Mouse (Mus musculus) liver, adult 2 months (tissue): ENCODE measurements at regions not wholly inside any gene's neighbourhood (a gene's known extent, or its start where the extent isn't known, plus 50 kb on each side); places are given as distances from the start of the nearest gene placed in this dataset.

Experiments
- DNase-seq: peaks from one replicate; pipeline ENCODE4 v3.0.0-alpha.2; 2011; ENCODE audit warnings: low read depth, low spot score; ENCODE audit errors: extremely low read depth
- H3K27ac ChIP-seq: fragments of 200-500 bp; replicated peaks from 2 replicates; pipeline ENCODE4 v1.5.1; 2012; ENCODE audit warnings: low read depth, mild to moderate bottlenecking, control low read depth, inconsistent platforms, low read length; ENCODE audit not compliant: insufficient read depth
- H3K27me3 ChIP-seq: fragments of 200-500 bp; 2 replicates; pipeline ENCODE4 v1.6.1; 2012; ENCODE audit warnings: mild to moderate bottlenecking, moderate library complexity, low read length, inconsistent platforms; ENCODE audit not compliant: control insufficient read depth, insufficient read depth
- H3K36me3 ChIP-seq: fragments of 200-500 bp; 2 replicates; pipeline ENCODE4 v1.6.1; 2012; ENCODE audit warnings: low read length, inconsistent platforms; ENCODE audit not compliant: control insufficient read depth, insufficient read depth
- H3K4me1 ChIP-seq: fragments of 200-500 bp; 2 replicates; pipeline ENCODE4 v1.6.1; 2011; ENCODE audit warnings: low read length; ENCODE audit not compliant: control insufficient read depth, insufficient read depth
- H3K4me3 ChIP-seq: fragments of 200-500 bp; 2 replicates; pipeline ENCODE4 v1.5.1; 2011; ENCODE audit warnings: low read depth, mild to moderate bottlenecking, control low read depth, low read length, moderate library complexity; ENCODE audit not compliant: insufficient read depth
- H3K79me2 ChIP-seq: fragments of 200-500 bp; 2 replicates; pipeline ENCODE4 v1.6.1; 2012; ENCODE audit warnings: inconsistent platforms, mild to moderate bottlenecking, low read length, moderate library complexity; ENCODE audit not compliant: control insufficient read depth, insufficient read depth
- H3K9ac ChIP-seq: fragments of 200-500 bp; 2 replicates; pipeline ENCODE4 v1.6.1; 2012; ENCODE audit warnings: low read depth, mild to moderate bottlenecking, control low read depth, inconsistent platforms, low read length
- CTCF ChIP-seq: fragments of 200-500 bp; IDR thresholded peaks from 2 replicates; pipeline ENCODE4 v1.5.1; 2011; ENCODE audit warnings: low read depth, low read length, control low read depth
- POLR2A ChIP-seq: fragments of 200-500 bp; IDR thresholded peaks from 2 replicates; pipeline ENCODE4 v1.6.1; 2011; ENCODE audit warnings: low read length, control low read depth; ENCODE audit not compliant: insufficient read depth; ENCODE audit errors: extremely low read depth
- WGBS: fragments of 180-500 bp; shearing (Covaris S2); methylation state at CpG from one replicate; pipeline ENCODE4 v1.1.7; 2018; 5-methylcytosine and 5-hydroxymethylcytosine counted together

DNA sequence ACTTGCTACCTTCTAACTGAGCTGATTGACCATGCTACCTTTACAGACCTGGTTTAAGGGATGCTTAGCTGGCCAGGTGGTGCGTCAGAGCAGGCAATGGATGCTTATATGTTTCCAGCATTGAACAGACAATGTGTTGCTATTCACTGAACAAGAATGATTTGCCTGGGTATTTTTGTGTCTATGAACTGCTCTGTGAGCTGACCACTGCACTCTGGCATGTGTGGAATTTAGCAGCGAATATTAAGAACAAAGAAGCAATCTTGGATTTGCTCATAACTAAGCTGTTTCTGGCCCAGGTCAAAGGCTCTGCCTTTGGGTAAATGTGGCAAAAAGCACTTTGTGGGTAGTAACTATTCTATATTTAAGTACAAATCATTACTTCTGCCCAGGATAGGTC, 58.3 kb upstream of the Ccdc39 start:
- TF ChIP-seq POLR2A: no peak
- no peak for TF ChIP-seq CTCF
- DNase-seq: no peak
- no peaks in the 10 kb centered on the region for H3K79me2 ChIP-seq
- 86% methylated on average over 2 of the region's 2 CpGs for WGBS
- H3K4me1 ChIP-seq: no peaks in the 10 kb centered on the region
- no peak overlapping the region for H3K27ac ChIP-seq
- H3K9ac ChIP-seq: no peak overlapping the region
- H3K36me3 ChIP-seq: no peaks in the 10 kb centered on the region
- no peaks in the 10 kb centered on the region for H3K27me3 ChIP-seq
- no peak overlapping the region for H3K4me3 ChIP-seq

DNA sequence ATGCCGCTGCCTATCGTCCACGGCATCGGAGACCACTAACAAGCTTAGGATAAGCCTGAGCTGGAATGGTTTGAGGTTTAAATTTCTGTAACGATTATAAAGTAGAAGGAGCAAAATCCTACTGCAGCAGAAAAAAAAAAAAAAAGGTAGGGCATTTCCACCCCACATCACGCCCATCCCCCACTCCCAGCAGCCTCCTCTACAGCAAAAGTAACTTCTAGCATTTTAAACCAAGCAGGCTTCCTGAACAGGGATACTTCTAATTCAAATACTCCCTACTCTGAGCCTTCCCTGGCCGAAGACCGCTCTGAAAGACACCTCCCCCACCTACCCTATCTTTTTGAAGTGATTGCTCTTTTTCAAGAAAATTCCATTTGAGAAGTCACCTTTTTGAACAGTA, 59.2 kb upstream of the Ccdc39 start:
- Histone ChIP-seq H3K27ac (no peak overlapping the region), H3K9ac (no peak overlapping the region), H3K4me3 (no peak overlapping the region), H3K79me2 (no peaks in the 10 kb centered on the region), H3K4me1 (no peaks in the 10 kb centered on the region), H3K27me3 (no peaks in the 10 kb centered on the region), H3K36me3 (no peaks in the 10 kb centered on the region)
- no peak for TF ChIP-seq CTCF
- TF ChIP-seq POLR2A: no peak
- DNase-seq: no peak
- WGBS: 77% methylated on average over 8 of the region's 8 CpGs

DNA sequence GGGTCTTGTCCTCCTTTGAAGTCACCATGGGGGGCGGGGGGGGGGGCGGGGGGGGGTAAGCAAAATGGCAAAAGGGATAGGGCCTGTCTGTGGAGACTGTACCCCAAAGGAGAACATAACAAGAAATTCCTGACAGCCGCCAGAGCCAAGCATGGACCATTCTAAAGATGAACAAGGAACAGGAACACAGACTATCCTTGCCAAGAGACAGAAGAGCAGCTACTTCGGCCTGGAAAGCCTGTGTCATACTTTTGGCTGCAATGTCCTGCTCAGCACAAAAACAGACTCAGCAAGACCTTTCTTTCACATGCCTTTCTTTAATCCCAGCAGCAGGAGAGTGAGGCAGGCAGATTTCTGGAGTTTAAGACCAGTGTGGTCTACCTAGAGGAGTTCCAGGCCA, 59.7 kb upstream of the Ccdc39 start:
- Histone ChIP-seq H3K79me2 (no peaks in the 10 kb centered on the region), H3K27me3 (no peaks in the 10 kb centered on the region), H3K27ac (no peak overlapping the region), H3K36me3 (no peaks in the 10 kb centered on the region), H3K4me1 (no peaks in the 10 kb centered on the region), H3K9ac (no peak overlapping the region), H3K4me3 (no peak overlapping the region)
- TF ChIP-seq POLR2A (no peak), CTCF (no peak)
- no peak for DNase-seq
- WGBS: 61% methylated on average over 4 of the region's 4 CpGs

DNA sequence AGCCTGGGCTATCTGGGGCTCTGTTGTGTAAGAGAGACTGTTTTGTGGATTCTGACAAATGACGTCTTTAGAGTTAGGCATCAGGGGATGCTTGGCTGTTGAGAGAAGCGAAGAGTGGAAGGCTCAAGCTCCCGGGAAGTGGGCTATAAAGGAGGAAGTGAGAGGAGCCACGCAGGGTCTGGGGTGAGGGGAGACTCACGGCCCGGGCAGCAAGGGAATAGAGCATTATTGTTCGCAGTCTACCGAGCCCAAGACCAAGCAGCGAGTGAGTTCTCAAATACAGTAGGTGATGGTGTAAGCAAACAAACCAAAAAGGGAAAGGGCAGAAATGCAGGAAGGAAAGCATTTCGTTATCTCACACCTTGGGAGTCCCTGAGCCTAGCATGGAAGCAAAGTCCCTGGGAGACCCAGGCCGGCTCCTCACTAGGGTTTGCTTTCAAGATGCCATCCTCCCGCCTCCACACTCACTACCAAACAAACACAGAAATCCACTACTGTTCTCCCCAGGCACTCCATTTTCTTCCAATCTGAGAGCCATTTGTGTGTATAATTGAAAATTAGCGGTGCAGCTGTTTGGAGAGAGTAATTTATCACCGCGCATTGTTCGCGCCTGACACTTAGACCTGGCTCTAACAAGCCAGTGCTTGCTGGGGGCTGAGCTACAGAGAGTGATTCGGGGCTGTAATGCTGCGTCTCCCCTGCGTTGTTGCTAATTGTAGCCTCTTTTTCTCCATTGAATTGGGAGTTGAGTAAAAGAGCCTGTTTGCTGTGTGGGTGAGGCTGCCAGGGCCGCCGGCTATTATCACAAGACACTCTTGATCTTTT, 61.0 kb upstream of the Ccdc39 start:
- no peak for DNase-seq
- H3K4me3 ChIP-seq: no peak overlapping the region
- H3K36me3 ChIP-seq: no peaks in the 10 kb centered on the region
- no peak overlapping the region for H3K9ac ChIP-seq
- no peaks in the 10 kb centered on the region for H3K27me3 ChIP-seq
- WGBS: 42% methylated on average over 22 of the region's 22 CpGs
- TF ChIP-seq CTCF: no peak
- TF ChIP-seq POLR2A: no peak
- no peak overlapping the region for H3K27ac ChIP-seq
- no peaks in the 10 kb centered on the region for H3K79me2 ChIP-seq
- no peaks in the 10 kb centered on the region for H3K4me1 ChIP-seq

DNA sequence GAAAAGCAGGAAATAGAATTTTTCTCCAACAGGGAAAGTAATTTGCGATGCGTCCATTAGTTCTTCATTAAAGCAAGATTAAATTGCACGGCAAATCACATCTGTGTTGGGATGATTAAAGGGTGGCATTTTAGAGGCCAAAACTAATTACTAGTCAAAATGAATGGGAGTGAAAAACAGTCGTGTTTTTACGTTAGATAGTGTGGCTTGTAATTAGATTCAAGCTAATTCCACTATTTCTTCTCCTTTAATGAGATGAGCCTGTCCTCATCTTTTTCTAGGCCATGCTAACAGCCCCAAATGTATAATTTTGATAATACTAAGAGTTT, 61.5 kb upstream of the Ccdc39 start:
- Histone ChIP-seq H3K4me3 (no peak overlapping the region), H3K9ac (no peak overlapping the region), H3K4me1 (no peaks in the 10 kb centered on the region), H3K27ac (no peak overlapping the region), H3K79me2 (no peaks in the 10 kb centered on the region), H3K36me3 (no peaks in the 10 kb centered on the region), H3K27me3 (no peaks in the 10 kb centered on the region)
- WGBS: 65% methylated on average over 5 of the region's 5 CpGs
- no peak for DNase-seq
- TF ChIP-seq POLR2A: no peak
- no peak for TF ChIP-seq CTCF

DNA sequence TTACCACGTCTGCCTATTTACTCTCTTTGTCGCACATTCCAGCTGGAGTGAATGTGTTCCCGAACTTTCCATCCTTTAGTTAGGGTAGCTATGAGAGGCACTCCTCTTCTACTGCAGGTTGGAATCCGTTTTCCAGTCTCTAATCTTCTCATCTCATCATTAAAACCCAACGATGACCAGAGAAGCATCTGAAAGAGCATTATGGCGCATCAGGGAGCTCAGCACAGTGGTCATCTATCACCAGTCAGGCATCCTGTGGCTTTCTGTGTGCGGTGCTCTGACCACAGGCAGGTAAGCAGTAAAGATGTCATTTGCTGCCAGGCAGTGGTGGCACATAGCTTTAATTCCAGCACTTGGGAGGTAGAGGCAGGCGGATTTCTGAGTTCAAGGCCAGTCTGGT, 63.0 kb upstream of the Ccdc39 start:
- no peak overlapping the region for H3K4me3 ChIP-seq
- no peak for TF ChIP-seq POLR2A
- no peak for TF ChIP-seq CTCF
- 85% methylated on average over 8 of the region's 8 CpGs for WGBS
- DNase-seq: no peak
- no peak overlapping the region for H3K9ac ChIP-seq
- no peaks in the 10 kb centered on the region for H3K27me3 ChIP-seq
- H3K4me1 ChIP-seq: no peaks in the 10 kb centered on the region
- no peaks in the 10 kb centered on the region for H3K36me3 ChIP-seq
- no peak overlapping the region for H3K27ac ChIP-seq
- H3K79me2 ChIP-seq: no peaks in the 10 kb centered on the region
